Mouse (Mus musculus) cortical plate, adult 2 months (tissue): ENCODE results near the gene Sec1.

Experiments used
- CTCF ChIP-seq: fragments of 200-500 bp; IDR thresholded peaks from 2 replicates; pipeline ENCODE4 v1.5.1; 2011; ENCODE audit warnings: mild to moderate bottlenecking, control low read depth, low read length; ENCODE audit not compliant: insufficient read depth; ENCODE audit errors: extremely low read depth
- POLR2A ChIP-seq: fragments of 200-500 bp; IDR thresholded peaks from 2 replicates; pipeline ENCODE4 v1.6.1; 2011; ENCODE audit warnings: mild to moderate bottlenecking, low read length, control low read depth; ENCODE audit not compliant: insufficient read depth; ENCODE audit errors: extremely low read depth

- TF ChIP-seq CTCF (no peak), POLR2A (no peak)
Measured at GRCm38 (mm10) chr7:45679966-45680621, 14.1 kb downstream of the Sec1 start.
